8 mouse cellular contexts compared by ENCODE assay signal in the genomic region with DNA sequence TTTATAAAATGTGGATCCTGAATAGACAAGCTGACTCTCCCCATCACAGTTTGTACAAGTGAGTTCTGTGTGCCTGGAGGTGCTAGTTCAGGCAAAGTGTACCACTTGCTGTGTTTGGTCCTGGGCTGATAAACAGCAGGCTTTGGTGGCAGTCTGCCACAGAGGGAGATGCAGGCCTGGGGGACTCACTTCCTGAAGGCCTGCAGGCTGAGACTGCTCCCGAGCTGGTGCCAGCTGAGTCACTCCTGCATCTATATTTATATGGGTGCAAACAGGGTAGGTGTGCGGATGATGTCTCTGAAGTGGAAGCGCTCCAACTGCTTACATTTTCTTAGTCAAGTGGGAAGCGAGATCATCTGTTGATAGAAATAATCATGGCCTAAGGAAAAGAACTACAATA. TPM values are rescaled to one million over a fixed set of nuclear protein-coding genes. Genes with fewer than 3 reads are reported as not detected.
DNase-seq lines count a peak whose midpoint lies in the region; ATAC-seq and TF ChIP-seq lines count a peak whose summit lies in the region.

No protein-coding gene starts in this region.

- H3K27ac ChIP-seq in neural tube, embryonic 15.5 days (replicated peaks) = no peak overlapping the region
- no peak overlapping the region for H3K27ac ChIP-seq in midbrain, postnatal 0 days (ENCODE audit: low read depth, low read length)

- WGBS in neural tube, embryonic 15.5 days = 81% methylated on average over 4 of the region's 4 CpGs
- WGBS in midbrain, postnatal 0 days = 81% methylated on average over 4 of the region's 4 CpGs

- TF ChIP-seq CTCF in midbrain, postnatal 0 days (IDR thresholded peaks at IDR 0.05) = no peak

- H3K4me1 ChIP-seq in neural tube, embryonic 15.5 days = no peaks in the 10 kb centered on the region
- no peaks in the 10 kb centered on the region for H3K4me1 ChIP-seq in midbrain, postnatal 0 days (ENCODE audit: insufficient read depth, low read length)

- H3K4me2 ChIP-seq in neural tube, embryonic 15.5 days = no peak overlapping the region
- H3K4me2 ChIP-seq in midbrain, postnatal 0 days (ENCODE audit: low read depth, low read length, poor library complexity, severe bottlenecking) = no peak overlapping the region

- no peaks in the 10 kb centered on the region for H3K27me3 ChIP-seq in neural tube, embryonic 15.5 days (replicated peaks)
- H3K27me3 ChIP-seq in midbrain, postnatal 0 days (ENCODE audit: insufficient read depth, low read length) = no peaks in the 10 kb centered on the region

- H3K9me3 ChIP-seq in neural tube, embryonic 15.5 days (replicated peaks) = no peaks in the 10 kb centered on the region
- H3K9me3 ChIP-seq in midbrain, postnatal 0 days (ENCODE audit: low read length) = no peaks in the 10 kb centered on the region

- peak; percentile 88 for DNase-seq in 3T3-L1 (ENCODE audit: low read depth, low spot score)
- DNase-seq in NIH3T3 (ENCODE audit: low read depth) = peak; percentile 76
- peak; percentile 79 to 87 for DNase-seq in frontal cortex, postnatal 36 days (ENCODE audit: low spot score in 2 of 2)
- DNase-seq in layer of hippocampus, adult 9-11 months = peak; percentile 87
- DNase-seq in telencephalon, adult 2 months (ENCODE audit: low read depth, low spot score) = peak; percentile 95
- DNase-seq in kidney, postnatal 36 days = no peak
- no peak for DNase-seq in midbrain, postnatal 0 days (ENCODE audit: low spot score)

- peaks cover 5% of the 10 kb centered on the region for H3K36me3 ChIP-seq in neural tube, embryonic 15.5 days
- peaks cover 3% of the 10 kb centered on the region; the same call in 1 of the 2 replicates for H3K36me3 ChIP-seq in midbrain, postnatal 0 days (ENCODE audit: insufficient read depth, low read length)

- ATAC-seq in neural tube, embryonic 15.5 days (ENCODE audit: low FRiP score) = no peak
- no peak for ATAC-seq in midbrain, postnatal 0 days (ENCODE audit: low FRiP score)

- no peak overlapping the region for H3K9ac ChIP-seq in neural tube, embryonic 15.5 days (replicated peaks)
- H3K9ac ChIP-seq in midbrain, postnatal 0 days (replicated peaks; ENCODE audit: low read length, poor library complexity, severe bottlenecking) = no peak overlapping the region

- H3K4me3 ChIP-seq in neural tube, embryonic 15.5 days (replicated peaks) = no peak overlapping the region
- no peak overlapping the region for H3K4me3 ChIP-seq in midbrain, postnatal 0 days (ENCODE audit: low read depth, low read length)

RNA-seq across cellular contexts. Expression of gene Atp5l, which starts 14.9 kb away (rescaled TPM):
- polyA plus RNA-seq in neural tube, embryonic 15.5 days (2015; fragmentation: Nextera tagmentation; extraction: Ambion mirVana) = 830 and 890 TPM in 2 replicates
- total RNA-seq in midbrain, postnatal 0 days (2014; rRNA removed) = 204 and 253 TPM in 2 replicates
- 870 and 874 TPM in 2 replicates for polyA plus RNA-seq in midbrain, postnatal 0 days (2015; fragmentation: Nextera tagmentation; extraction: Ambion mirVana)

RNA-seq across cellular contexts. Expression of gene Kmt2a, which starts 24.5 kb away (rescaled TPM):
- 20.3 and 23.3 TPM in 2 replicates for polyA plus RNA-seq in neural tube, embryonic 15.5 days (2015; fragmentation: Nextera tagmentation; extraction: Ambion mirVana)
- total RNA-seq in midbrain, postnatal 0 days (2014; rRNA removed) = 27.8 and 28.0 TPM in 2 replicates
- 14.0 and 20.0 TPM in 2 replicates for polyA plus RNA-seq in midbrain, postnatal 0 days (2015; fragmentation: Nextera tagmentation; extraction: Ambion mirVana)

RNA-seq across cellular contexts. Expression of gene Ube4a, which starts 59.8 kb away (rescaled TPM):
- polyA plus RNA-seq in neural tube, embryonic 15.5 days (2015; fragmentation: Nextera tagmentation; extraction: Ambion mirVana) = 31.8 and 34.2 TPM in 2 replicates
- total RNA-seq in midbrain, postnatal 0 days (2014; rRNA removed) = 51.9 and 62.2 TPM in 2 replicates
- polyA plus RNA-seq in midbrain, postnatal 0 days (2015; fragmentation: Nextera tagmentation; extraction: Ambion mirVana) = 26.4 and 26.7 TPM in 2 replicates

Comparison
In these comparisons a context has a peak if more than half of its experiments do, and no peak if none do; other contexts are left out.
1. DNase-seq: peak in 3T3-L1 (single experiment), NIH3T3 (single experiment), frontal cortex, postnatal 36 days (2 of 2), layer of hippocampus, adult 9-11 months (single experiment) and telencephalon, adult 2 months (single experiment); none in kidney, postnatal 36 days (0 of 2) and midbrain, postnatal 0 days (single experiment).